Mouse (Mus musculus) adrenal gland (tissue): ENCODE measurements around the gene Nbas.

ENCODE experiments used
- intact Hi-C: fragments of 180-260 bp; cut with DNase I; formaldehyde crosslinking; loops from one replicate; pipeline ENCODE4 v1.15.1; 2025

Nbas gene

DNA sequence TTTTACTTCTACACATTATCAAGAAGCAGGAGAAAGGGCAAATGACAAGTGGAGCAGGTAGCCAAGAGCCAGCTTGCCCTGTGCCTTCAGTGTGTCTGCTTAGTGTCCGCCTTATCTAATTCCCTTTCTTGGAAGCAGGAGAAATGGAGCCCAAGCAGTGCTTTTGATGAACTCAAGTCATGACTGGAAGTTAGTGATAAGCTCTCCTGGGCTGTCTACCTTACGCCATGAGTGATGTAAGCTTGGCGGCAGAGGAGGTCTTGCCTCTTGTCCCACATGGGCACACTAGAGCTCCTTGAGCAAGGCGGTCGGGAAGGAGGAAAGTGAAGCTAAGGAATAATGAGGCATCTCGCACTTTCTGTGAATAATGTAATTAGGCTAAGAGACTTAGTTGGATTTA is 250.5 kb downstream of the Nbas start:
- intact Hi-C loops: no loop called here

DNA sequence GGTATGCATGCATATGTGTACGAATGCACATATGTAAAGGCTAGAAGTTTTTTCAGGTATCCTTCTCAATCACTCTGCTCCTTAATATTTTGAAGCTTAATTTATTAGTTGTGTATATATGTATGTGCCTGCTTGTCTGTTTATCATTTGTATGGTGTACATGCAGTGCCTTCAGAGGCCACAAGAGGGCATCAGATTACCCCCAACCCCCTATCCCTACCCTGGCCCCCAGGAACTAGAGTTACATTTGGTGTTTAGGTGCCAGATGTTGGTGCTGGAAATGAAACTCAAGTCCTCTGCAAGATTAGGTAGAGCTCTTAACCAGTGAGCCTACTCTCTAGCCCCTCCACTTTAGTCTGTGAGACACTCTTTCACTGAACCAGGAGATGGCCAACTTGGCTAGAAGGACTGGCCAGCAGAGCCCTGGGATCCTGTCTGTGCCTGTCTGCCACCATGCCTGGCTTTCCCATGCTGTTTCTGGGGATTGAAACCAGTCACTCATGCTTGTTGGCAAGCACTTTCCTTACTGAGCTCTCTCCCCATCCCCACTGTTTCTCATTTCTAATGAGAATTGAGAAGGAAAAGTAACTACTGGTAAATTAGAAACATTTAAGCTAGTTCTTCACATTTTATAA is 263.9 kb downstream of the Nbas start:
- intact Hi-C loops: no loop called here

DNA sequence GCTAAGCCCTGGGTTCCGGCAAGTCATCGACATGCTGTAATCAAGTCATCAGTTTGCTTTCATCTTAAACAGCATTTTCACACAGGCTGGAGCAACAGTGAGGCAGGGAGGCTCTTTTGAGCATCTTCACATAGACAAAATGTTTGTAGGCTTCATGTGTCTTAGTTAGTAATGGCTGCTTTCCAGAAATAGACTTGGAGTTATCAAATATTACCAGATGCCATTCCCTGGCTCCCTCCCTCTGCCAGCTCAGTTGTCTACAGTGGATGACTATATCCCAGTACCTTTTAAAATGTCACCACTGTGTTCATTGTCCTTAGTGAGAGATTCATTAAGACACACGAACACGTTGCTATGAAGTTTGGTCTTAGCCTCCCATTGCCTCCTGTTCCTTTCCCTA is 270.2 kb downstream of the Nbas start:
- intact Hi-C loops: no loop called here

DNA sequence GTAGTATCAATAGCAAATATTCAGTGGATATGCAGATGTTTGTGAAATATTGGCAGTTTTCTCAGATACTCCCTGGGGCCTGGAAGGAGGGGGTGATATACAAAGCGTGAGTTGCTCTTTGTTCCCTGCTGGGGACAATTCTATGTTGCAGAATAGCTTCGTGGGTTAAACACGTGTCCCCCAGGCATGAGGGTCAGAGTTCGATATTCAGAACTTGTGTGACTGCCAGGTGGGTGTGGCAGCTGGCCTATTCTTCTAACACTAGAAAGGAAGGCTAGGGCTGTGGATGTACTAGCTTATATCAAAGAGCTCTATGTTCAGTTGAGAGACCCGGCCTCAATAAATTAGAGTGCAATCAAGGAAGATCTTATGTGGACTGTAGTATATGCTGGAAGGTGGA is 274.9 kb downstream of the Nbas start:
- intact Hi-C loops: no loop called here

DNA sequence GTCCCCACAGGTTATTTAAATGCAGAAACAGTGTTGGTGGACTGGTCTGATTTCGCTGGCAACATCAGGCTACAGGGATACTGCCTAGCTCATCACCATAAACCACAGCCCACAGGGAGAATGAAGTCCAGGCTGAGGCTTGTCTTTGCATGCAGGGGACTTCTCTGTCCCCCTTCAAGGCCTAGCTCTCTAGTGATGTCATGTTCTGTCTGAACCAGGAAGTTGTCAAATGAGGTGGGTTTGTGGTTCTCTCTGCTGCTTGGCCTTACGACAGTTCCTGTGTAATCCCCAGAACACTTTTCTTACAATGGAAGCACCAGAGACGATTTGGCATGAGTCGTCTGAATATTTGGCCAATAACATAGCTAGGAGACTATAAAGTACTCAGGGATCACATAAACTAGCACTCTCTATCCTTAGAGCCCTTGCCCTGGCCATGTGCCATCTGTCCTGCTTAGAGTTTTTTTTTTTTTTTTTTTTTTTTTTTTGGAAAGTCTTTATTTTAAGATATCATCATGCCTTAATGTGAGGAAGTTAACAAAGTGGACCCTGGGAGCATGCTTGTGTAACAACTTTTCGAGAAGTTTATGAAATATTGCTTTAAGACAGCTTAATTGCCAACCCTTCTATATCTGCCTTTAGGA is 294.8 kb downstream of the Nbas start:
- intact Hi-C loops: no loop called here

DNA sequence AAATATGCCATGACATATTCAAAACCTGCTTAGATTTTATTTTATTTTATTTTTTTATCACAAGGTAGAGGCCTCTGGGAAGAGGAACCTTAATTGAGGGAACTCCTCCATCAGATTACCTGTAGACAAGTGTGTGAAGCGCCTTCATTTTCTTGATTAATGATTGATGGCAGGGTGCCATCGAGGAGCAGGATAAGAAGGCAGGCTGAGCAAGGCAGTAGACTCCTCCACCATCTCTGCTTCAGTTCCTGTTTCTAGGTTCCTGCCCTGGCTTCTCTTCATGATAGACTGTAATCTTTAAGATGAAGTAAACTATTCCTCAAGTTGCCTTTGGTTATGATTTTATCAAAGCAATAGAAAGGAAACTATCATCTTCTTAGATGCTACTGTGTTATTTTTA is 295.4 kb downstream of the Nbas start:
- intact Hi-C loops: no loop called here

DNA sequence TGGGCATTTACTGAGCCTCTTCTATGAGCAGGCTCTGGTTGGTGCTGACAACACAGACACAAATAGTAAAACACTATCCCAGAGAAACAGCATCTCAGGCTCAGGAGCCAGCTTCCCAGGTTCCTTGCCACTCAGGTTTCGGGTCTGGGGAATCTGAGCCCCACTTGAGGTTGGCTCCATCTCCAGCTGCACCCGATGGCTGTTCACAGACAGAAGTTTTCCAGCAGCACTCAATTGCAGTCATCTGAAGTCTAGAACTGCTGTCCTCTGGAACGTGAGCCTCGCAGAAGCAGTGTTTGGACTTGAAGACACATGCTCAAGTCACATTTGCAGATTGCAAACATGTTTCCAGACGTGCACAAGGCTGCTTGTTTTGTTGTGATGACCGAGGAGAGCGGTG is 297.5 kb downstream of the Nbas start:
- intact Hi-C loops: no loop called here

DNA sequence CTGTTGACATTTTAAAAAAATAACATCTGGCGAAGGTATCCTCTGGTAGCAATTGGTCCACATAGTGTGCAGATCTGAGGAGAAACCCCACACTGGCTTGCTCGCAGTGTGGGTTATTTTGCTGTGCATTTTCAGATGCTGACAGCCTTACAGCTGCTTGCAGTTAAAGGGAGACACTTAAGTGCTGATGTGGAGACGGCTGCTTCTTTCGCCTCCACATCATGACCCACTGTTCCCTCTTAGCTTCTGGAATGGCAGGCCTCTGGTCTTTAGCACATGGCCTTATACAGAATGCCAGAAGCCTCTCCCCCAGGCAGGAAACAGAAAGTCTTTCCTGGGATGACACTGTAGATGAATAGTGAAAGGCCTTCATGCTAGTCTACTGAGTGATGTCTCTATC is 306.2 kb downstream of the Nbas start:
- intact Hi-C loops: no loop called here

DNA sequence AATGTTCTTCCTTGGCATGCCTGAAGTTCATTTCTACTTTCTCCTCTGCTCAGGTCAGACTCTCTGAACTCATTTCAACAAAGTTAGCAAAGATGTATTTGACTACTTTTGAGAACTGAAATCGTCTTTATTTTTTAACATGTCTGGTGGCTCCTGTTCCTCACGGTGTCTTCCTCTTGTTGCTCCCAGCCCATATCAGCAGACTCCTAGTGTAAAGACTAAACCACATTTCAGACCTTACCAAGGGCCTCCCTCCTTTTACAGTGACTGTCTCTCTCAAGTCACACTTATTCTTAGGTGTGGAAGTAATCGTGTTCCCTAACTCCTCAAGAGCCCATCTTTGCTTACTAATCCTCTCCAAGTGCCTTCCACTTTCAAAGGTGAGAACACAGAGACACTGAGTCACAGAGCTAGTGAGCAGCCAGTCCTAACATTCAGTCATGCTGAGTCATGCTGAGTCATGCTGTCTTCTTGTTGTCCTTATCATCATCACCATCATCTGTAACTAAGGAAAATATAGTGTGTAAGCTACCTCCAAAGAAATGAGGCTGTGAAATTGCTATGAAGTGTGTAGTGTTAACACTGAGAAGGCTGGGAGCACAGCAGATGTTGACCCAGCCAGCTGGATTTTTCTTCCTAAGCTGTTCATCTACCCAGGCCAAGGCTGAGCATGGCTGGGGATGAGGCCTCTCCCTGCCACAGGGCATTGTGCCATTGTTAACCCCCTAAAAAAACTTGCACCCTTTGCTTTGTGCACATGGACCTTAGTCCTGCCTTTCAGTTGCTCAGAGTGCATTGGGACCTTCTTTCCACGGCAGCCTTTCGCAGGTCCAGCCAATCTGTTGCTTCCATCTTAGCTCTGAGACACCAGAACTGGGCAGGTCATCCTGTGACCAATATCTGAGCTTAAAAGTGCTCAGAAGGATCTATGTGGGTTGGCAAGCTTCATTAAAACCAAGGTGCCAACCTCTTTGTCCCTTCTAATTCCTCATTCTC is 307.0 kb downstream of the Nbas start:
- intact Hi-C loops: no loop called here

DNA sequence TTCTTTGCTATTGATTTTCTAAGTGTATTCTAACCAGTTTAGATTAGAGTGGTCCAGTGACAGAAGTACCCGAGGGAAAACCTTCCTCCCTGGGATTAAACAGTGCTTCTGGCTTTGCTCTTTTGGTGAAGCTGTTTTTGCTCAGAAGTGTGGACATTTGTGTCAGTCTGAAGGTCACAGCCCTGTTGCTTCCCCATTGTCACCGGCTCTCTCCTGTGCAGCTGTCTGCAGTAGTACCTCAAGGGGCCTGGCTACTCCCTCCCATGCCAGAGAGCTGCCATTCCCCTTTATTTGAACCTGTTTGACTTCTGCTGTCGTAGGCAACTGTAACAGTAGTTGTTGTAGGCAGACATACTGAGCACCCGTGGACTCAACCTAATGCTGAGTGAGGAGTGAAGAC is 307.8 kb downstream of the Nbas start:
- intact Hi-C loops: no loop called here

DNA sequence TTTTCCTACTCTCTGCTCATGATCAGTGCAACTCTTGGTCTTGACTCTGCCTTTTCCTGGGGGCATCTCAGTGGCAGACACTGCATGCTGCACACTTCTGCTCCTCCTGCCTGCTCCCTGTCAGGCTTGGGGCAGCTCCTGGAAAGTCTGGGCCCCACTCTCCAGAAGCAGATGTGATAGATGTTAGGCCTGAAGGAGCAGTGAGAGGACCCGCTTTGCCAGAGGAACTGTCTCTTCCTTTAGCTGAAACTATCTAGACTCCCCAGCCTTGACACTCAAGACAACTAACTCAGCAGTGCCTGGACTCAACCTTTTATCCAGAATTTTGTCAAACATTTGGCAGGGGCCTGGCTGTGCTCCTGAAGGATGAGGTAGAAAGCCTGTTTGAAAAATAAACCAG is 311.9 kb downstream of the Nbas start:
- intact Hi-C loops: no loop called here

DNA sequence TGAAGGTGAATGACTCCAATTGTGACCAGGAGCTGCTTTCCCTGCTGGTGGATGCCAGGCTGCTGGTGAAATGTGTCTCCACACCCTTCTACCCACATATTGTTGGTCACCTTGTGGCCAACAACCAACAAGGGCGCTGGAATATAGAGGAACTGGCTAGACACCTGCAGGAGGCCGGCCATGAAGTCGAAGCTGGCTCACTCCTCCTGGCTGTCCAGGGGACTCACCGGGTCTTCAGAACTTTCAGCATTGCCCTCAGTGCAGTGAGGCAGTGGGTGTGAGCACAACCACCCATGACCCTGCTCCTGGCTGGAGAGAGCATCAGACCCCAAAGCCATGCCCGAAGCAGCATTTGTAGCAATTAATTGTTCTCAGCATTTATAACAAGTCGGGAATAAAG is 314.5 kb downstream of the Nbas start:
- intact Hi-C loops: no loop called here

DNA sequence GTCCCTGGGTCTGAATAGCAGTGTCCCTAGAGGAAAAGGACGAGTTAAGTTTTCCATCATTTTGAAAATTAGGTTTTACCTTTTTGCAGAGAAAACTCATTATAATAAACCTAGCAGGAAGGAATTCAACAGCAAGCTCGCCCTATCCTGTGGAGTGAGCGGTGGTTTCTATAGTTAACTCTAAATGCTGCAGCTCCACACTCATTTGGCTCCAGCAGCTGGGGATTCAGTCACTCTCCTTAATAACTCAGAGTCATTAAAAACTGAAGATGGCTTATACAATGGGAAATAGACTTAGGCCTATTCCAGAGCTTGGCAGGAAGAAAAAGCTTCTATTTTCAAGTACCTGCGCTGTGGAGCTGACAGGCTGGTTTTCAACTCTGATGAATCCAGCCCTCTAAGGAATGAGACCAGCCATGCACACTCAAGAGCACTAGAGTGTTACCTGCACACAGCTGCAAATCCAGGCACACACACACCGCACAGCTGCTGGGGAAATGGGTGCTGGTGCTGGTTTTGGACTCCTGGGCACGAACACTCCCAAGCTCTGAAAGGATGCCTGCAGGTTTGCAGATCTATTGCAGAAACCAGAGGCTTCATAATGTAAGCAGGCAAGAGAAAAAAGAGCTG is 316.7 kb downstream of the Nbas start:
- intact Hi-C loops: no loop called here

DNA sequence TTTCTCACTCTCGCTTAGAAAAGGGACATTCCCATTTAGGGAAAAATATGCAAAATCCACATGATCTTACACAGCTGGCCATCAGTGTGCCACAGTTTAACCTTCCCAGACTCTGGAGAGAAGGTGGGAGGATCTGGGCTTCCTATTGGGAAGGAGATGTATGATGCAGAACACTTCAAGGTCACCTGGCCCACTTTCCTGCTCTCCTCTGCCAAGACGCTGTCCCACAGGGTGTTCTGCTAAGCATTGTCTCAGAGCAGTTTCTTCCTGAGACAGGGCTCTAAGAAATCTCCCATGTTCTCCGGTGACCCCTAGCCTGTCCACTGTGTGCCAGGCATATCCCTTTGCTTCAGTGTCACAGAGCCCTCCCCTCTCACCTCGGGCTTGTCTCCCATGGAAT is 318.7 kb downstream of the Nbas start:
- intact Hi-C loops: no loop called here

DNA sequence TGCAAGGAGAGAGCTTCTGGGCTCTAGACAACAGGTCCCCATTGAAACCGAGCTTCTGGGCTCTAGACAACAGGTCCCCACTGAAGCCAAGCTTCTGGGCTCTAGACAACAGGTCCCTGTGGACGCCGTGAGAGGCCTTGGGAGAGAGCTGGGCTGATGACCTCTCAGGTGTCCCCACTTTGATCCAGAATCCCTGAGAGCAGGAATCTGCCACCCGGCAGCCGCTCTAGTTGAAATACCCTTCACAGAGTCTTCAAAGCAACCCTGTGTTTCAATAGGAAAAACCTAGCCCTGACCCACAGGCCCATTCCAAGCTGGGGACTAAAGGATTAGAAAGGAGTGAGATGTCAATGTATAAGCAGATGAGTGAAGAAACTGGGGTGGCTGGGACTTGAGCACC is 320.1 kb downstream of the Nbas start:
- intact Hi-C loops: no loop called here

DNA sequence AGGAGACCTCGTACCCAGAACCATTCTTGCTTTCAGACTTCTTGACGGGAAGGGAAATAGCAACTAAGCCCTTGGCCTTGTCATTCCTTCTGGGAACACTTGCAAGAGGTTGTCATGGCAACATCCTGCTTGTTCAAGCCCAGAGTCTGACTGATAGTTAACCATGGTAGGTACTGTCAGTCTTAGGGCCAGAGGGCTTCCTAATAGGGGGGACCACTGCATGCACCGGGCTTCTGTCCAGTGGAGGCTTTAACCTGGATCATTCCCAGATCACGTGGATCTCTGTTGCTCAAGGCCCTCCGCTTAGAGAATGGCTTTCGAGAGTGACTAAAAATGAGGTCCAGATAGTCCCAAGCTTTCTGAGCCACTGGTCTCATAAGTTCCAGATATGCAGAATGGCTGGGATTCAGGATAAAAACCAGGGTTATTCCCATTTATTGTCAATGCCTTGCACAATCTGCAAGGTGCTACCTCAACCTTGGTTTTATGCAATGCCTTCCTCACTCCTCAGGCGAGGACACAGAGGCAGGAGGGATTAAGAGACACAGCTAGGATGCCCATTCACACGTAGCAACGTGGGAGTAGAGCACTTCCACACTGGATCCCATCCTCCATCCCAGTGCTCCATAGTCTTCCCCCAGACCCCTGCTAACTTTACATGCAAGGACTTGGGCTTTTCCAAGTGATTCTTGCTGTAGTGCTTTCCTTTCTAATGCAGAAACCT is 326.0 kb downstream of the Nbas start:
- intact Hi-C loops: no loop called here

DNA sequence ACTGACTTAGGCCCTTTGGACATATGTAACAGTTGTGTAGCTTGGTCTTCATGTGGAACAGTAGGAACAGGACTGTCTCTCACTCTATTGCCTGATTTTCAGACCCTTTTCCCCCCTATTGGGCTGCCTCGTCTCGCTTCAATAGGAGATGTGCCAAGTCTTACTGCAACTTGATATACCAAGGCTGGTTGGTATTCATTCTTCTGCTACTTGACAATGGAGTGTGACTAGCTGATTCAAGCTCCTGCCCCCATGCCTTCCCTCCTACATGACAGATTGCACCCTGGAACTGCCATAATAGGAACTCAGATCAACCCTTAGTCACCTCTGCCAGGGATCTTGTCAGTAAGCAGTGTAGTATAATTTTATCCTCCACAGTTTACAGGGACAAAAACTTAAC is 328.1 kb downstream of the Nbas start:
- intact Hi-C loops: no loop called here

DNA sequence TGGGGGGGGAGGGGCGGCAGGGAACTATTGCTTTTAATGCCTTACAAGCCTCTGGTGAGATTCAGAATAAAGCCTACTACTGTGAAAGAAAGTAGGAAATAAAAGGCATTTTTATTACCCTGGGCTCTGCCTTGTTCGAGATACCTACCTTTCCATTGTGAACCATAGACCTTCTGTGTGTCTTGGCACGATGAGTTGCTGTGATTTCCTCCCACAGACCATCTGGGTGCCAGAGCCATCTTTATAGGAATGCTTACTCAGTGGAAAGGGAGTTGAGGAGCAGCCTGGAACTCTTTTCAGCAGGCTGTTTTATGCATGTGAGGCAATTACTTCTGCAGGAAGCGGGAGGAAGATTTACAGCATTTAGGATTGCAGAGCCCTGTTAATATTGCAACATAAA is 329.6 kb downstream of the Nbas start:
- intact Hi-C loops: no loop called here

DNA sequence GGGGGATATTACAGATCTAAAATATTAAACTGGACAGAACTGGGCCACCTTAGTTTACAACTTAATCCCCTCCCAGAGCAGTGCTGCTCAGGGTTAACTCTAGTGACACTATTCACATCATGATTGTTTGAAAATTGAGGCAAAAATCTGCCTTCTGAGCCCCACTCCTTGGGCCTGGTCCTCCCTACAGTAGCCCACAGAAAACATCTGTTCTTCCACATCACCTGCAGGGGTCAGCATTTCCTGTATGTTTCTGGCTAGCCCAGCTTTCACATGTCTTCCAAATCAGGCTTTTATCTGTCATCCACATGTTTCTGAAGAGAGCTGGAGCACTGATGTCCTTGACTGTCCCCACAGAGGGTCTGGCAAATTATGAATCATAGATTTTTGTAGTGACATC is 333.5 kb downstream of the Nbas start:
- intact Hi-C loops: loop anchor here (10.0 kb wide), 1 partner anchor 712 kb away; no protein-coding TSS in a partner anchor

DNA sequence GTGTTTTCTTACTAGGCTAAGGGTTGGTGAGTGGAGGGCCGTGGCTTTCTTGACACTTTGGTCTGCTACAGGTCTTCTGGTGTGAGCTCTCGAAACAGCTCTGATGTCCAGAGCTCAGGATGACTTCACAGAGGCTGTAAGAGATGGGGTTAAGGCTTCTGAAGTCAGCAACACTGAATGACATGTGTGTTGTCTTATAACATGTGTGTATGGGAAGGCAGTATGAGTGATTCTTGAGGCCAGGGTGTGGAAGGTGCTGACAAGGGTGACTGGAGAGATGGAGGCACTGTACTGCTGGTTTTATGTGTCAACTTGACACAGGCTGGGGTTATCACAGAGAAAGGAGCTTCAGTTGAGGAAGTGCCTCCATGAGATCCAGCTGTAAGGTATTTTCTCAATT is 338.1 kb downstream of the Nbas start:
- intact Hi-C loops: loop anchor here (10.0 kb wide), 1 partner anchor 708 kb away; no protein-coding TSS in a partner anchor

DNA sequence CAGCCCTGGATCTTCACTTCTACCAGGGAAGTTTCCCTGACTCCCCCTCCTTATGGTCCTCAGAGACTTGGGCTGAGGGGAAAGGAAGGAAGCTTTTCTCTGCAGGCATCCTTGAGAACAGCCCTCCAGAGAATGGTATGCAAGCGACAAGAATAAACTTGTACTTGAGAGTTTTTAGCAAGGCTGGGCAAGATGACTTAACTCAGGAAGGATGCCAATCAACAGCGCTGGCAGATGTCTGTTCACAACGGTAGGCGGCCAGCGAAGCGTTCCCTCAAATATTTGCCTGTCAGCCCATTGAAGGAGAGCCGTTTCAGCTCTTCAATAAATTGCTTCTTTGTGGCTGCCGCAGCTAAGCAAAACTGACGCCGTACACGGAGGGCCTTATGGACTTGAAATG is 340.1 kb downstream of the Nbas start:
- intact Hi-C loops: loop anchor here (10.0 kb wide), 1 partner anchor 706 kb away; no protein-coding TSS in a partner anchor
